Mouse (Mus musculus): ENCODE data around the gene Arid3a.

Gene Arid3a

DNA sequence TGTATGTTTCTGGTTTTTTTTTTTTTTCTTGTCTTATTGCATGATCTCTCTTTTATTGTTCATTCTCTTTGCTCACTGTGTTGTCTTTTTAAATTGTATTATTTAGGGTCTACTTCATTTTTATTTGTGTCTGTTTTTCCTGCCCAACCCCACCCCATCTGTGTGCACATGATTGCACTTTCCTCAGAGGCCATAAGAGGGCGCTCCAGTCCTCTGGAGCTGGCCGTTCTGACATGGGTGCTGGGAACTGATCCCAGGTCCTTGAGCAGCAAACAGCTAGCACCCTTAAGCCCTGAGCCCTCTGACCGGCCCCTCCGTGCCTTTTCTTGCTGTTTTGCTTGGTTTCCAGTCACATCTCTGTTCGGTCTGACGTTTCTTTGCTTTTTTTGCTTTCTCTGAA is 64.7 kb downstream of the Arid3a start:
- DNase-seq (ENCODE audit: extremely low spot score, low read depth, low spot score) = no peak

DNA sequence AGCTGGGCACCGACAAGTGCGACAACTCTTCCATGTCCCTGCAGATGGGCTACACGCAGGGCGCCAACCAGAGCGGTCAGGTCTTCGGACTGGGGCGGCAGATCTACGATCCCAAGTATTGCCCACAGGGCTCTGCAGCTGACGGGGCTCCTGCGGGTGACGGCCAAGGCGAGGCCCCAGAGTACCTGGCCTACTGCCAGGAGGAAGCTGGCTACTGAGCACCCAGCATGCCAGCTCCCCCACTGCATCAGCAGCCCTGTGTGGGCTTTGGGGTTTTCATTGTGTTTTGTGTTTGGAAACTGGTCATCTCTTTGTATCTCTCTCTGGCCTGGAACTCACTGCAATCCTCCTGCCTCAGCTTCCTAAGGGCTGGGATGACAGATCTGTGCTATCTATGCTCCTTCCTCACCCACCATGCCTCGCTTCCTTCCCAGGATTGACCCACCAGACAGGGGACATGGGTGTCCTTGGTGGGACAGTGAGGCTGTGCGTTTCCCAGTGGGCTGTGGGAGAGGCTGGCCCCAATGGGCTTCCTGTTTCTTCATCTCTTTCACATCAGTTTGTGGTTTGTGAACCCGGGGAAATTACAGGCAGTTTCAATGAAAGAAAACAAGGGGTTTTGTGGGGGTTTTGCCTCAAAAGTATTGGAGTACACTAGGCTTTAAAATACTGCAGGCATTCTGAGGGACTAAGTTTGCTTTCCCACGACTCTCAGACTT is 67.7 kb downstream of the Arid3a start:
- DNase-seq (ENCODE audit: extremely low spot score, low read depth, low spot score) = no peak

DNA sequence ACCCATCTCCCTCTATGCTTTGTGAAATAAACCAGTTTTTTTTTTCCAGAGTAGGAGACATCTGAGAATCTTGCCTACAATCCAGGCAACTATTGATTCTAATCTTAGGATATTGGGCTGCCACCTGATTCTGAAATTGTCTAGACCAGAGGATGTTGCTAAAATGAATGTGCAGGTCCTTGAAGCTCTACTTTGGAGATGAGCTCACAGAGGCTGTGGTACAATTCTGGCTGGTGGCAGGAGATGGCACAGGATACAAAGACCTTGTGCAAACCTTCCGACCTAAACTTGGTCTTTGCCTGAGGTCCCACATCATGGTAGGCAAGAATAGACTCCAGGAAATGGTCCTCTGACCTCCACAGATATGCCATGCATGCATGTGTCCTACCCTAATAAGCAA is 68.8 kb downstream of the Arid3a start:
- no peak for DNase-seq (ENCODE audit: extremely low spot score, low read depth, low spot score)

DNA sequence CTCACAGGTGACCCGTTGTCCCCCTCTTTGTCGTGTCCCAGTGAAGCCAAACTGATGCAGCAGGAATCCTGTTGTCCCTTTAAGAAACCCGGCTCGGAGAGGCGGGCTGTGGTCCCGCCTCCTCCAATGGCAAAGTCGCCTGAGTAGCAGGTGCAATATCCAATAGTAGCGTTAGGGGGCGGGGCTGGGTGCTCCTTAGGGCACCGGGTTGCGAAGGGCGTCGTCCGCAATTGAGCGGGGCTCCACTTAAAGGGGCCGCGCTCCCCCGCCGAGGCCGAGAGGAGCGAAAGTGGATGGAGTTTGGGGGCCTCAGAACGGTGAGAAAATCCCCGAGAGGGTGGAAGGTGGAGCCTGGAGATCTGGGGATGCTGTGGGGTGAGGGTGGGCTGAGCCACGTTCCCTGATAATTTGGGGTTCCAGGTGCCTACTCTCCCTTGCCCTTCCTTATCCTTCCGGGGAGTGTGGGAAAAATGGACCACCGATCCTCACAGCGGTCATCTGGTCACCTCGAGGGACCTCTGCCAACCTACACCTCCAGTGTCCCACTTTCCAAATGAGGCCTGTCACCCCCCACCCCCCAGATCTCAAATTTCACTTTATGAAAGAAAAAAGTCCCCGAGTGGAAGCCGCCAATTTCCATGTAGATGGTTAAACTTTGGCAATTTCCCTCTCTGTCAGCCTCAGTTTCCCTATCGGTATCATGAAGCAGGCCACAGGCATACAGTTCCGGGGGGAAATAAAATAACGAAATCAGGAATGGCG is 69.6 kb downstream of the Arid3a start, which contains the start of gene Abca7:
Gene Abca7 (plus strand): TSS at position 223 of the 762 bp plus-strand sequence.
- DNase-seq (ENCODE audit: extremely low spot score, low read depth, low spot score) = no peak

DNA sequence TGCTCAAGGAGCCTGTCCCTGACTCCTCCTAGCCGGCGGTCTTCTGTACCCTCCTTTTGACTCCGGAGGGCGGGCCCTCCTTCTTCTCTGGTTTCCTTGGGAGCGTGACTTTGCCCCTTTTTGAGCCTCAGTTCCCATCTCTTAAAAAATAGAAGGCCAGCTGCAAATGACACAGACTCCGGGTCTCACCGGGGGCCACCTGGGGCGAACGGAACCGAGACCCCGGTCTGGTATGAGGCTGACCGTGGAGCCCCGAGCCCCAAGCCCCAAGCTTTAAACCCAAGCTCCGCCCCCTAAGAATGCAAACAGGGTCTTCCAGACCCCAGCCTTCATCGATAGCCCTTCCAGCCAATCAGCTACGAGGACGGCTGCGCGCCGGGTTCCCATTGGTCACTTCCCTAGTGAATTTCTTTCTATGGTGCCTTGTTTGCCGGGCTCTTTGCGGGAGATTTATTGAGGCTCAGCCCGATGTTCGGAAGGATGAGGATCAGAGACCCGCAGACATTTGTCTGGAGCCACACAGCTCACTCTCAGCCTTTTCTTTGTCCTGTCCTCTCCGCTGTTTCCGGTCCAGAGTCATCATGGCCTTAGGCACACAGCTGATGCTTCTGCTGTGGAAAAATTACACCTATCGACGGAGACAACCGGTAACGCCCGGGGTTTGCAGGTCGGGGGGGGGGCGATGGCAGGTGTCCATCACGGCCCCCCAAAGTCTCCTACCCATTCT is 70.4 kb downstream of the Arid3a start:
- no peak for DNase-seq (ENCODE audit: extremely low spot score, low read depth, low spot score)

DNA sequence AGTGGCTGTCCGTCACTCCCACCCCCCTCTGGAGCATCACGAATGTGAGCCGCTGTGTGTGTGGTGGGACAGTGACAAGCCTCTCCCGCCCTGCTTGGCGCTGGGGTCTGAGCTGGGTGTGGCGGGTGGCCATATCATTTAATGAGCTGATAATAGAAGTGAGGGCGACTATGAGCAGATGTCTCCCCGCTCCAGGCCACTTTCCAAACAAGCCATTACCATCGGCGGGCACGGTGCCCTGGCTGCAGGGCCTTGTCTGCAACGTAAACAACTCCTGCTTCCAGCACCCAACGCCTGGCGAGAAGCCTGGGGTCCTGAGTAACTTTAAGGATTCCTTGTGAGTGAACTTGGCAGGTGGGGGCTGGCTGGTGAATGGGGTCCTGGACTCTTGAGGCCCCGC is 71.0 kb downstream of the Arid3a start:
- no peak for DNase-seq (ENCODE audit: extremely low spot score, low read depth, low spot score)

DNA sequence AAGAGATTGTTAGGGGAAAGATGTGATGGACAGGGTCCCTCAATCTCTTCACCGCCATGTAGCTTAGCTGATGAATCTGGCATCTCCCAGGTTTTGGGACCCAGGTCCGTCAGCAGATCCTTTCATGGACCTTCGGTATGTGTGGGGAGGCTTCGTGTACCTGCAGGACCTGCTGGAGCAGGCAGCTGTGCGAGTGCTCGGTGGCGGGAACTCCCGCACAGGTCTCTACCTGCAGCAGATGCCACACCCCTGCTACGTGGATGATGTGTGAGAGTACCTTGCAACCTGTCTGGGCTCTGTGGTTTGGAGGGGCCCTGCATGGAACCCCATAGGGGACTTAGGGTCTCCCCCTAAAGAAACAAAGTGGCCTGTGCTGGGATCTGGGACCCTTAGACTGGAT is 75.1 kb downstream of the Arid3a start:
- no peak for DNase-seq (ENCODE audit: extremely low spot score, low read depth, low spot score)

DNA sequence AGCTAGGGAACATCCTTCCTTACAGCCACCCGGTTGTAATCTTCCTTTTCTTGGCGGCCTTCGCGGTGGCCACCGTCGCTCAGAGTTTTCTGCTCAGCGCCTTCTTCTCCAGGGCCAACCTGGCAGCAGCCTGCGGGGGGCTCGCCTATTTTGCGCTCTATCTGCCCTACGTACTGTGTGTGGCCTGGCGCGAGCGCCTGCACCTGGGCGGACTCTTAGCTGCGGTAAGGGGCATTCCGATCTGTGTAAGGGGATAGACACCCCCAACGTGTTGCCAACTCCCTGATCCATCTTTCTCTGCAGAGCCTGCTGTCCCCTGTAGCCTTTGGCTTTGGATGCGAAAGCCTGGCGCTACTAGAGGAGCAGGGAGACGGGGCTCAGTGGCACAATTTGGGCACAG is 76.0 kb downstream of the Arid3a start:
- no peak for DNase-seq (ENCODE audit: extremely low spot score, low read depth, low spot score)

DNA sequence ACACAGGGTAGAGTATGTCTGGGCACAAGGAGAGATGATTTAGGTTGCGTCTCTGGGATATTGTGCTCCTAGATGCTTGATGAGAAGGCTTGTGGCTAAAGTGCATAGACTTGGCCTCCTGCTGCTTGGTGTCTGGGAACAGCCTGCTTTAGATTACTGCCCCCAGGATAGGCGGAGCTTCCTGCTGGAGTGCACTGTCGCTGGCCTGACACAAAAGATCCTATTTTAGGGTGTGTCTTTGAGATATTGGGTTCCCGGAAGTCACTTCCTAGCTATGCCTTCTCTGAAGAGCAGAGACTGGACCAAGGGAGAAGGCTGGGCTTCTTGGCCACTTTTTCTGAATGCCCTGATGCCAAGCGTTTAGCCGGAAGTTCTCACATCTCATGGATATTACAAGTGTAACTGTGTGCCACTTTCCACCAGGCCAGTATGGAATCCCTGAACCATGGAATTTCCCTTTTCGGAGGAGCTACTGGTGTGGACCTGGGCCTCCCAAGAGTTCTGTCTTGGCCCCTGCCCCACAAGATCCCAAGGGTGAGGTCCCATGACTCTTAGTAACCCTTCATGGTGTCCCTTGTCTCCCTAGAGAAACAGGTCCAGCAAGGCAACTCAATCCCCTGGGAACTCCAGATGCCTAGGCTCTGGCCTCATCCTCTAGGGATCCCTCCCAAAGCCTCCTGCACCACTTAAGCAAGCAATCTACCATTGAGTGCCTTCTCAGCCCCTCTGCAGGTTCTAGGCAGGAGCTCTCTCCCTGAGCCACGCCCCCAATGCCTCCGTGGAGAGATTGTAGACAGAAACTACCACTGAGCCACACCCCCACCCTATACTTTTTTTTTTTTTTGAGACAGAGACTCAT is 76.8 kb downstream of the Arid3a start:
- no peak for DNase-seq (ENCODE audit: extremely low spot score, low read depth, low spot score)

DNA sequence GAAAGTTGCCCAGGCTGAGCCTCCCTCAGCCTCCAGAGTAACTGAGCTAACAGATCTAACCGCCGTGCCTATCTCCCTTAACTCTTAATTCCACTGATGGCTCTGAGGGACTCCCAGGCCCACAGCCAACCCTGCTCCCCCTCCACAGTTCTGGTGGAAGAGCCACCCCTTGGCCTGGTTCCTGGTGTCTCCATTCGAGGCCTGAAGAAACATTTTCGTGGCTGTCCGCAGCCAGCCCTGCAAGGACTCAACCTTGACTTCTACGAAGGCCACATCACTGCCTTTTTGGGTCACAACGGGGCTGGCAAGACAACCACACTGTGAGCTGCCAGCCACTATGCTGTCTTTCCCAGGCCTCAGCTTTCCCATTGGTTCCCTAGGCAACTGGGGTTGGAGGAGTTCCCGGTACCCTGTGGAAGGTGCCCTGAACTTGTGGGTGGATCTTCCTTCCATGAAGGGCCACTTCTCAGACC is 77.4 kb downstream of the Arid3a start:
- no peak for DNase-seq (ENCODE audit: extremely low spot score, low read depth, low spot score)
